Mouse (Mus musculus) testis, adult 2 months (tissue): ENCODE measurements around the gene Cd209g.
A peak's percentile ranks its signal among the peaks of the same experiment; 100 is the strongest.

Source experiments
- CTCF ChIP-seq: fragments of 200-500 bp; IDR thresholded peaks from 2 replicates; pipeline ENCODE4 v1.5.1; 2012; ENCODE audit warnings: low read depth, mild to moderate bottlenecking, inconsistent platforms, low read length, moderate library complexity; ENCODE audit not compliant: control insufficient read depth, insufficient read depth, insufficient replicate concordance
- POLR2A ChIP-seq: fragments of 200-500 bp; IDR thresholded peaks from 2 replicates; pipeline ENCODE4 v1.6.1; 2012; ENCODE audit warnings: low read depth, mild to moderate bottlenecking, inconsistent platforms, low read length, moderate library complexity; ENCODE audit not compliant: control insufficient read depth

DNA sequence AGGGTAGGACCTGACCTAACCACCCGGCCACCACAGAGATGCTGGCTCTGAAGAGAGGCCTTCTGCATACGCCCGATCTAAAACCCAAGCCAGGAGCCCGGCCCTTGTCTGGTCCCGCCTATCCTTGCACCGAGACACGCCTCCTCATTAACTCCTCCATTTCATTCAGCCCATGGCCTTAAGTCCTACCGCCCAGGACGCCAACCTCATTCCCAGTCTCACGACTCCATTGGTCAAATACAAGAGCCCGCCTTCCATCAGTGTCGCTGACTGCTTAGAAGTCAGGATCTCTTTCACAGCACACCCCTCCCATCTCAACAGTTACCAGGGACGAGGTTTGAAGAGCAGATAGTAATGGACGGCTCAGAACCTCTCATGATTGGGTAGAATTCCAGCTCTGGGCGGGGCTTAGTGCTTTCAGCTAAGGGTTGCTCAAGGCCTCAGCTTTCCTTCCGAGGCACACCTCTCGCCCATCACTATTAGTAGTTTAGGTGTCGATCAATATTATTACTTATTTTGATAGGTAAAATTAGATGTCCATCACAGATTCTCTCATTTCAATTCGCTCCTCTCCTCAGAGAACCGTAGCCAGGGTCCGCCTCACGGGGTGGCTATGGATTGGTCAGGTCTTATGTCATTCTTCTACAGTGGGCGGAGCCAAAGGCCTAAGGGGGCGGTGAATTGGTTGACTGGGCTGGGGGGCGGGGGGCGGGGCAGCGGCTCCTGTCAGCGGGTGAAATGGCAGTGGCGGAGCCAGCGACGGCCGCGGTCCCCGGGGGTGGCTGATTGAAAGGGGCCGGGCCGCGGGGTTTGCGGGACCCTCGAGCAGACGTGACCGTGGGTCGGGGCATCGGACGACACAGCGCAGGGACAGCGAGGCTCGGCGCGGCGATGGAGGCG lies 32.2 kb downstream of the Cd209g start, which contains the start of gene Evi5l:
- TF ChIP-seq CTCF, result no peak
- peak; percentile 46 for TF ChIP-seq POLR2A
